Mouse (Mus musculus) left cerebral cortex, postnatal 14 days (tissue): ENCODE data around the gene Efhc1. TPM values are rescaled to one million over a fixed set of nuclear protein-coding genes. Genes with fewer than 3 reads are reported as not detected.

Experiments
- DNase-seq, 2 experiments: peaks; one replicate each; pipeline ENCODE4 v3.0.0; 2021 to 2022; ENCODE audit warnings: low spot score in 2 of 2, mixed read lengths in 1 of 2
- intact Hi-C: fragments of 180-260 bp; cut with DNase I; formaldehyde crosslinking; loops from one replicate; pipeline ENCODE4 v1.15.1; 2025
- total RNA-seq, 2 experiments: library from RNA; stranded (reverse); gene quantifications; 2 replicates each; pipeline ENCODE4 v1.2.3; 2021

Efhc1 gene
- total RNA-seq, 2 experiments from 2014 or later = 1.4 to 1.8 TPM

DNA sequence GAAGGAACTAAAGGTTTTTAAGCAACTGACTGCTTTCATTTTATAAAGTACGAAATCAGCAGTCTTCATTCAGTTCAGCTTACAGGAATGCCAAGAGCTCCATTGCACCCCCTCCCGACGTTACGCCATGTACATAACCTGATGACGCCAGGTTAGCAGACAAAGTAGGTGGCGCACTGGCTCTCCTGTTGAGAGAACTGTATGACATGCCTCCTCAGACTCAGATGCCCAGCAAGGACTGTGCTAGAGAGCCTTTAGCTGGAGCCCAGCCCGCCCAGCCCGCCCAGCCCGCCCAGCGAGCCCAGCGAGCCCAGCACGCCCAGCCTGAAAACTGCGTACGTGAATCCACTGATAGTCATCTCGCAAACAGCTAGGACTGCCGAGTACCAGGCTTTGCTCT is 11.3 kb upstream of the Efhc1 start:
- intact Hi-C loops = no loop called here
- DNase-seq = no peak

DNA sequence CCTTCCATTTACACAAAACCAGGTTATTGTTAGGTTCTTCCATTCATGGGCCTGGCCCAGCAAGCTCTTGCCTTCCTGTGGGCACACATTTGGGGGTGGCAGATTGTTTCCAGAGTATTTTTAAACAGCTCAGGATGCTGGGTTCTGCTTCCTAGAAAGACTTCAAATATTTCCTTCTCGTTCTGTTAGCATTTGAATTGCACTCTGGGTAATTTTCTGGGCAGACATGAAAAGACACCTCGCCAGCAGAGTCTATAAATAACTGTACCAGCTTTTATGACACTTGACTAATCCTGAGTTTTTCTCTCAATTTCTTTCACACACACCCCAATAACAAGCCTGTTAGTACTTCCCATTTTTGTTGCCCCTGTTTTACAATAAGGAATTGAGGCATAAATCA is 10.1 kb upstream of the Efhc1 start:
- intact Hi-C loops = no loop called here
- DNase-seq = no peak

DNA sequence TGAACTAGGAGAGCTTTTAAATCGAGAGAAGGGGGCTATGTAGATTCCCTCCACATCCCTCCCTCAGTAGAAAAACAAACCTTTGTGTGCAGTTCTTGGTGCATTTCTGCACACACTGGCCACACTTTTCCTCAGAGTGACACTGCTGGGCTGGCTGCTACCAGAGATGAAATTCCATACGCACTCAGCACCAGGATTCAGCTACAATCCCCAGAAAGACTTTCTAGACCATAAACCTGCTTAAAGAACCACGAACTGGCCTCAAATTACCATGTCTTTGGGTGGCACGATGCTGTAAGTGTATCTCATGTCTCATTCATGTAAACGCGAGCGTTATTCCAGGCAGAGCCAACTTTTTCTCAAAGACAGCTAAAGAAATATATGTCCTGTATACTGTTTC is 9.6 kb upstream of the Efhc1 start:
- intact Hi-C loops = no loop called here
- DNase-seq = no peak

DNA sequence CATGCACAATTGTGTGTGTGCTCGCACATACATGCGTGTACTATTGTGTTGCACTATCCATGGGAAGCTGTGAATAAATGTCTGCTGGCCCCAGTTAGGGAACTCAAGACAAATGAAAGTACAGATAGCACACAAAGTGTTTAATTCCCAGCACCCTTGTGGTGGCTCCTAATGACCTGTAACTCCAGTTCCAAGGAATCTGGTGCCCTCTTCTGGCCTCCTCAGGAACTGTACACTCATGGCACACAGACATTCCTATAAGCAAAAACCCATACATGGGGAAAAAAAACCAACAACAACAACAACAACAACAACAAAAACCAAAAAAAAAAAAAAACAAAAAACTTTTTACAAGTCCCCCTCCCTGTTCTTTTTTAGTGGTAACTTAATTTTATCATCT is 8.4 kb upstream of the Efhc1 start:
- intact Hi-C loops = no loop called here

DNA sequence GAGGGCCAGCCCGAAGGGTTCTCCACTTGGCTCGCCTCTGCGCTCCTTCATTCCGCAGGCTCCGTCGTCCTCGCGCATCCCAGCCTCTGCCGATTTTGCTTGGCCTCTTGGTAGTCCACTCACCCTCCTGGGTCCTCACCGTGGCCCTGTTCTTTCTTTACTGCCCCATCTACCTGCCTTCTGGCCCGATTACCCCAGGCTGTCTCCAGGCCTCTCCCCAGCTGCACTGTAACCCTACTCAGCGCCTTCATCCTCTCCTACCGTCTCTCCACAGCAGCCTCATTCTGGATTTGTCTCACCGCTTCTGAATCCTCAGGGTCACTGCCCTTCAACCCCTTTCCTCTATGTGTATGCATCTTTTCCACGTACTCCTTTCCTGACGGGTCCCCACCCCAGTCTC is 373 bp downstream of the Efhc1 start:
- DNase-seq = no peak
- intact Hi-C loops = no loop called here

More for the DNA sequence above, 8.4 kb upstream of the Efhc1 start:
- DNase-seq = no peak

DNA sequence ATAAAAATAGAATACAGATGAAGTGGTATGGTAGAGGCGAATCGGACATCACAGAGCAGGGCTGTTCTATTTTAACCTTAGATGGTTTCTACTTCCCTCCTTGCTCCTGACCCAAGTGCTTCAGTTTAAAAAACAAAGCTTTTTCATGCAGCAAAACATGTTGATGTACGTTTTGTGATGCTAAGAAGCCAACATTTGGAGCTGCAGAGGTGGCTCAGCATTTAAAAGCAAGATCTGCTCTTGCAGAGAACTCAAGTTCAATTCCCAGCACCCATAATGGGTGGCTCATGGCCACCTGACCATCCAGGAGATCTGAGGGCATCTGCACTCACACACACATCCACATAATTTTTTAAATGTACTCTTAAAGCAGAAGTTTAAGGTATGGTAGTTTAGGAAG is 3.5 kb downstream of the Efhc1 start:
- intact Hi-C loops = no loop called here

DNA sequence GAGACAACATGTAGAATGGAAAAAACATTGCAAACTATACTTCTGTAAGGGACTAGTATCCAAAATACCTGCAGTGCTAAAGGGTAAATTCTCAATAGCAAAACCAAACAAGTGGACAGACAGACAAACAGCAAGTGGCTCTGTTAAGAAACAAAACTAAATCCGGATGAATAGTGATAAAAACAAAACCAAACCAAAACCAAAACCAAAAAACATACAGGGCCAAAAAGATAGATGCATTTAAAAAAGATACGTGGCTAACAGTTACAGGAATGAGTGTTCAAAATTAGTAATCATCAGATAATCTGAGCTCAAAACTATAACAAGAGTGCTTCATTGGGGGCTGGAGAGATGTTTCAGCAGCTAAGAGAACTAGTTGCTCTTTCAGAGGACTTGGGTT is 18.2 kb downstream of the Efhc1 start:
- no peak for DNase-seq
- intact Hi-C loops = no loop called here

More for the DNA sequence above, 3.5 kb downstream of the Efhc1 start:
- no peak for DNase-seq

DNA sequence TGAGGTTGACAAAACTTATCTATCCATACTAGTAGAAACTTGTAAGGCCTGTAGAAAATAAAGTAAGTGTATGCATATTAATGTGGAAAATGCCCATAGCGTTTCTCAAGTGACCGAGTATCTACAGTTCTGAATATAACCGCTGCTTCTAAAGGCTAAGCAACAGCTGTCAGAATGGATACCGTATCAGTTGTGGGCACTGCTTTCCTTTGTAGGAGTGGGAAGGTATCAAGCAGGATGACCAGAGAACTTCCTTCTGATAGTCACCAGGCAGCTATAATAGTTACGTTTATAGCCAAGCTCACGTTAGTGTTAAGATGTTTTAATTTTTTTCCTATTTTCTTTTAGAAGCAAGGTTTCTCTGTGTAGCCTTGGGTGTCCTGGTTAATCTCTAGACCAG is 22.0 kb downstream of the Efhc1 start:
- intact Hi-C loops = no loop called here
- DNase-seq = no peak

DNA sequence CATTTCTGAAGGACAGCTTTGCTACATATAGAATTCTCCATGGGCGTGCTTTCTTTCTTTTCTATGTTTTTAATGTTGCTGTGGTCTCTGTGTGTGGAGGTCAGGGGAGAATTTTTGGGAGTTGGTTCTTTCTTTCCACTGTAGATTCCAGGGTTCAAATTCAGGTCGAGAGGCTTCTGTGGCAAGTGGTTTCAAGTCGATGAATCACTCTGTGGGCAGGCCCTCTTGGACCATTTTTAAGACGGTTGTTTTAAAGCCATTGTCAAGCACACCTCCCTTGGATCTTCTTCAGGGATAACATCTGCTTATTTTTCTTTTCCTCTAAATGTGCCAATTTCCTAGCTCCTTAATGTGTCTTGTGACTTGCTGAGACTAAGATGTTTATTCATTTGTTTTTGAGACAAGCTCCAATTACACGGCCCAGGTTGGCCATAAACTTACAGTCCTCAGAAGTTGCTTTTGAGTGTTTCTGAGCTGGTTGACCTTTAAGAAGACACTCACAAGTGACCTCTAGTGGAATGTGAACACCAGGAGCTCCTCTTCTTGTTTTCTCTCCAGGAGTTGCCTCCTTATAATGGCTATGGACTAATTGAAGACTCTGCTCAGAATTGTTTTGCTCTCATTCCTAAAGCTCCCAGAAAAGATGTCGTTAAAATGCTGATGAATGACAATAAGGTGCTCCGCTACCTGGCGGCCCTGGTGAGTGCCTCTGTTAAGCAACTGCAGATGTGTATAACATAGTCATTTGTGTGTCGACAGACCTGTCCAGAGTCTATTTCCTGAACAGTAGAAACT is 23.1 kb downstream of the Efhc1 start:
- DNase-seq = no peak
- intact Hi-C loops = no loop called here

DNA sequence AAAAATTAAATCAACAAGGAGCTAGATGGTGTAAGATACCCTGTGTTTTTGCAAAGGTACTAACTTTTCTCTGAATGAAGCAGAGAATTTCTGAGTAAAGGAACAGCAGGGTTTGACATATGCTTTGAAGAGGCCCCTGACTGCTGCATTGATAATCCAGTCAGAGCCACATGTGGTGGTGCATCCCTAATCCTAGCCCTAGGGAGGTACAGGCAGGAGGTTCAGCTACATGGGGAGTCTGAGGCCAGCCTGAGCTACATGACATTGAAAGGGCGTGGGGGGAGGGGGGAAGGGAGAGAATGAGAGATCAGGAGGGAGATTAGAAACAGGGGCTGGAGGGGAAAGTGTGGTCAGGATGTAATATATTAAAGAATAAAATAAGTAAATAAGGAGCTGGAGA is 29.1 kb downstream of the Efhc1 start:
- intact Hi-C loops = no loop called here

DNA sequence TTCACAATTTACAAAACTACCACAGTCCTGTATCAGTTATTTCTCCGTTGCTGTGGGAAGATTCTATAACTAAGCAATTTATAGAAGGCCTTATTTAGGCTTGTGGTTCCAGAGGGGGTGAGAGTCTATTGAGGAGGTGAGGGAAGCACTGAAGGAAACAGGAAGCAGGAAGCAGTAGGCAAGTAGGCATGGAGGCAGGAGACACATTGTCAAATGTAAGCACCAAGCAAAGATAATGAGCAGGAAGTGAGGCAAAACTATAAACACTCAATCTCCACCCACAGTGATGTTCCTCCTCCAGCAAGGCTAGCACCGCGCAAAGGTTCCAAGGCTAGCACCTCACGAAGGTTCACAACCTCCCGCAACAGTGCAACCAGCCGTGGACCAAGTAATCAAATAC is 30.3 kb downstream of the Efhc1 start:
- no peak for DNase-seq
- intact Hi-C loops = no loop called here

More for the DNA sequence above, 29.1 kb downstream of the Efhc1 start:
- no peak for DNase-seq

DNA sequence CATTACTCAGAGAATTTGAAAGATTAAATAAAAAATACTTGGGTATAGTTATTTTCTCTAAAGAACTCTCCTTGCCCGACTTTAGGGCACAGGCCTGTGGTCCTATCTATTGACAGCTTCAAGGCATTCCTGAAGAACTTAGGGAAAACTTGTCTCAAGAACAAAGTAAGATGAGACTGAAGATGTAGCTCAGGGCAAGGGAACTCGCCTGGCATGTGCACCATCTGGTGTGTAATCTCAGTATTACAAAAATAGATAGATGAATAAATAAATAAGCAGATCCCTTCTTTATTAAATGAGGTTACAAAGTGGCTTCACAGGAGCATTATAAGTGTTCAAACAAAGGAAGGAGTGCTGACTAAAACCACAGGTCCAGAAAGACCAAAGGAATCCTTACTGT is 32.7 kb downstream of the Efhc1 start:
- no peak for DNase-seq
- intact Hi-C loops = no loop called here

DNA sequence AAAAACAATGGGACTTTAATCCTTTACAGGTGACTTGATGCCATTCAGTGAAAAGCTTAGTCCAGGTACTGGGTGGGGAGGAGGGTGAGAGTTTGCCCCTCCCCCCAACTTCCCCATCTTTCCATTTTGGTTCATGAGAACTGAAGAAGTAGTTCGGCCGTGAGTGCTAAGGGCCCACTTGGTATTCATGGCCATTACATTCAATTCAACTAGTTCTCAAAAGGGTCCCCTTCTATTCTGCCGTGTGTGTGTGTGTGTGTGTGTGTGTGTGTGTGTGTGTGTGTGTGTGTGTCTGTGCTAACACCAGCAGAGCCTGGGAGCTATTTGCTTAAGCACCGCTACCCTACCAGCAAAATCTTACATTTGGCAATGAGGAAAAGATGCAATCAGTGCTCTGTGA is 33.2 kb downstream of the Efhc1 start:
- intact Hi-C loops = no loop called here
- no peak for DNase-seq

DNA sequence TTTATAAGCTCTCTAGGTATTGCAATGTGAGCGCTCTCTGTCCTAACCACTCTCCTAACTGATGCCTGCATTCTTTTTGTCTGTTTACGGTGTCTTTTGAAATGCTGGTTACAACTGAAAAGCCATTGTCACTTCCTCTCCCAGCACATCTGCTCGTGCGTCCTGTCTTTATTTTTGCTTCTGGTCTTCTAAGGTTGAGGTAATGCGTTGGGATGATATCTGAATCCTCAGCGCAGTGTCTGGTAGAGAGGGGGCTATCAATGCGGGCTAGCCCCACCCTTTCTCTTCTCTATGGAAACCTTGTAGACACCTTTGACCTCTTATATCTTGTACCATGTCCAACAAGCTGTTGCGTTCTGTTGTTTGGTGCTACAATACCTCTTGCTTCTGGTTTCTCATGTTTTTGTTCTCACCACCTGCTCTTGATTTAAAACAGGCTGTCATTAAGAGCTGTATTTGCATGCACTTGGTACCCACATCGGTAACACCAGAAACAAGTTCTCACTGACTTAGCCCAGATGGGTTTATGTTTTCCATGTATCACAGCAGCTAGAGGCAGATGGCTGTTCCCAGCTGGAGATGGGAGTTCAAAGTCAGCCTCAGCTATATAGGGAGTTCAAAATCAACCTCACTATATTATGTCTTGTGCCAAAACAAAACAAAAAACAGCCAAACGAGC is 35.1 kb downstream of the Efhc1 start:
- intact Hi-C loops = no loop called here
- DNase-seq = no peak

DNA sequence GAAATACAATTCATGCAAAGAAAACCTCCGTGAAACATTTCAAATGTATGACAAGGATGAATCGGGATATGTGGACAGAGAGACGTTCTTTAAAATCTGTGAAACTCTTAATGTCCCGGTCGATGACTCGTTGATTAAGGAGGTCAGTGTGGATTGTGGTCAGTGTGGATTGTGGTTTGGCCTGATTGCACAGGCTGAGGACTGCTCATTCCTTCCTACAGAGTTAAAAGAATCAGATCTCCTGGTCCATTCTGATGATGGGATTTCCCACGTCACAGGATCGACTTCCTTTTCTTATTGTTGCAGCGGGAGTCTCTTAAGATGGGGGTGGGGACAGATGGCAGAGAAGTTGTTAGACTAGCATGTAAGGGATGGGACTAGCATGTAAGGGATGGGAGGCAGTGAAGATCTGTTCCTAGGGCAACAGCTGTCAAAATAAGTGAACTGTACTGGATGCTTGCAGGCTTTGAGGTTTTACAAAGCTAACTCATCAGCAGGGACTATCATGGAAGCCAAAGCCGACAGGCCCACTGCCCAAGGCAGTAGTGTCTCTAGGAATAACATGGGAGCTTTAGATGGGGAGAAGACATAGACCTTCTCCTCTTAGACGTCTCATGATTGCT is 38.1 kb downstream of the Efhc1 start:
- intact Hi-C loops = no loop called here
- DNase-seq = no peak

DNA sequence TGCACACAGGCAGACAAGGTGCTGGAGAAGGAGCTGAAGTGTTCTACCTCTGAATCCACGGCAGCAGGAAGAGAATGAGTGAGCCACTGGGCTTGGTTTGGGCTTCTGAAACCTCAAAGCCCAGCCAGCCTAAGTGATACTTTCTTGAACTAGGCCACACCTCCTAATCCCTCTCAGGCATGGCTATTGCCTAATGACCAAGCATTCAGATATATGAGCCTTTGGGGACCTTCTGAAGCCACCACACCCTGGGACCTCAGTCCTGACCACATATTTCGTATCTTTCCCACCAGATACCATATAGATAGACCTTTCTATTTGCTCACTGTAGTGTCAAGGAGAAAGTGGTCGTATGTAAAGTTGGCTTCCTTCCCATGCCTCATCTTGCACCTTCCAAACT is 42.3 kb downstream of the Efhc1 start:
- intact Hi-C loops = no loop called here
- no peak for DNase-seq

DNA sequence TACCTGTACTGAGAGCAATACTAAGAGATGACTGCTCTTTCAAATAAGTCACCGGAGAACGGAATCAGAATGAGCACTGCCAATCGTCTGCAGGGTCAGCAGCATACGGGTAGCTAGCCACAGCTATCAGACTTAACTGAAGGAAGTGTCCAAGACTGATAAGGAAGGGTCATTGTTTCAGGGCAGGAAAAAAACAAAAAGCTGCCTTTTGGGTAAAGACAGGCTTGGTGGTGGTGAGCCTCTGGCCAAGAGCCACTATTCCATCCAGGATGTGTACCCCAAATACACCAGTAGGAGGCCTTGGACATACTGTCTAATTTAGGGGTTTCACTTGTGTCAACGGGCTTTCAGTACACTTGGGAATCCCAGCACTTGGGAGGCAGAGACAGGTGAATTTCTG is 42.9 kb downstream of the Efhc1 start:
- DNase-seq = no peak
- intact Hi-C loops = no loop called here

DNA sequence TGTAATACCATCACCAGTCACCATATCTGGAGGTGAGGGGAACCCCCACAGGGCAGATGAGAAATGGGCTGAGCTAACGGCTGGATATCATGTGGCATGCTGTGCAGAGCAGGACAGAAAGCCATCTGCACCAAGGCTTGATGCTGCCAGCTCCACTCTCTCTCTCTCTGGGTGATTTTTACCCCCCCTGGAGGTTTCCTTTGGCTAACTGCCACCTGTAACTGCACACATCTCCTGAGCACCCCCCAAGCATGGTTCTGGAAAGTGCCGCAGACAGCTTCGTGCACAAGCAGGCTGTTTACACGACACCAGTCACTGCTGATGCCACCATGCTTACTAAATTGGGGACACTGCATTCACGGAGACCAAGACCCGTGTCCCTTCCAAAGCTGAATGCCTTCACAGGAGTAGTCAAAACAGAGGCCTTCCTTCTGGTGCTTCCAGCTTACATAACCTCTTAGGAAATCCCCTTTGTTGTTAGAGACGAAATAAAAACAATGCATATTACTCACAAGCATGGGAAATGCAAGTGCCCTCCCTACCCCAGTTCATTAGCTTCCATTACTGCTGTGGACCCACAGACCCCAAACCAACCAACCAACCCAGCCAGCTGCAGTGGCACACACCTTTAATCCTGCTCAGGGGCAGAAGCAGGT is 44.0 kb downstream of the Efhc1 start:
- intact Hi-C loops = no loop called here
- DNase-seq = no peak

DNA sequence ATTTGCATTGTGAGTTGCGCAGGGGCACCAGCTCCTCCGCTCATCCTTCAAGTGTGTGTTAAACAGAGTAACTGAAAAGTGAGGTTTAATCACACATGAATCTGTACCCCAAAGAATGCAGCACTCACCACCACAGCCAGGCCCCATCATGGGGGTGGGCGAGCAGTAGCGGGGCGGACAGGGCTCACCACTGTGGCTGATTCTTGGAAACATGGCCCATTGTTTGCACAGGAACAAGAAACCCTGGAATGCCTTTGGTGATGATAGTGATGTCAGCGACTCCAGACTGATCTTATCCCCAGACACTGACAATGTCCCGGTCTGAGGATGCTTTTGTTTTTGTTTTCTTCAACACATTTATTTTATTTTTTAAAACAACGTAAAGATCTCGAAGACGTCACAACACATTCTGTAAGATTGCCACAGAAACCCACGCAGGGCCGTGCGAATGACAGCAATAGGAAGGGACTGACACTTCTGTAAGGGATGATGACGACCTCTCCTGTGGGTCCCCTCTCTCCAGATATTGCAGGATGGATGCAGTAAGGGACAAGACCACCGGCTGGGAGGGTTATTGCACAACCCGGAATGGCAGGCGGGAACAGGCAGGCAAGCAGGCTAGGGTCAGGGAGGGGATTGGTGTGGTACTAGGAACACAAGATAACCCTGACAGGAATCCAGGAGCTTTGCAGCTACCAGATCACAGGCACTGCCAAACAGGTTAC is 45.3 kb downstream of the Efhc1 start:
- intact Hi-C loops = no loop called here

DNA sequence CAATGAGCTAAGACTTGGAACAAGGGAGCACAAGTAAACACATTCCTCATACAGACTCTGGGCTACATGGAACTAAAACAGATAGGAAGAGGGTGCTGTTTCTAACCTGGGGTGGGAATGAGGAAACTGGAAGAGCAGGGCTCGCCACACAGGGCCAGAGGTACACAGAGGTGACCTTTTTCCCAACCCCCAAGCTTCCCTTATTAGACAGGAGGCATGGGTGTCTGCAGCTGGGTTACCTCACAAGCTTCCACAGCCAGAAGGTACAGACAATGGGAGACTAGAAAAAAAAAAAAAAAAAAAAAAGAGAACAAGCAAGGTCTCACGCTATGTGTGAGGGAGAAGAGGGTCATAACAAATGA is 45.9 kb downstream of the Efhc1 start:
- no peak for DNase-seq
- intact Hi-C loops = no loop called here

More for the DNA sequence above, 45.3 kb downstream of the Efhc1 start:
- DNase-seq = no peak
